Mouse (Mus musculus): Measurements from ENCODE around the gene Rpl23a.

GRCm38 (mm10) chr11:78151161-78151560, 32.2 kb downstream of the Rpl23a start:
- TF ChIP-seq POLR2A (IDR thresholded peaks at IDR 0.05; ENCODE audit: control insufficient read depth, extremely low read depth, insufficient read depth, low read length, poor library complexity) (no peak), CTCF (IDR thresholded peaks at IDR 0.05; ENCODE audit: borderline replicate concordance, control insufficient read depth, extremely low read depth, insufficient read depth, low read length, poor library complexity) (no peak)

Measured in thymus, adult 2 months (tissue).